Mouse (Mus musculus) CH12.LX (cell line): ENCODE results near the gene Ttc30a2.

ENCODE experiments used
- BHLHE40 ChIP-seq: IDR thresholded peaks from 2 replicates; pipeline ENCODE4 v1.6.1; 2011; ENCODE audit warnings: mild to moderate bottlenecking, low read depth, low read length, improper control_type of control experiment
- CTCF ChIP-seq, 2 experiments: IDR thresholded peaks in 1 of 2; conservative IDR thresholded peaks in 1 of 2; 2 replicates each; pipeline ENCODE4 v1.5.1; 2011 to 2012; ENCODE audit warnings: low read depth in 2 of 2, low read length in 2 of 2, improper control_type of control experiment in 1 of 2, inconsistent platforms in 1 of 2, mild to moderate bottlenecking in 1 of 2, moderate library complexity in 1 of 2
- ELF1 ChIP-seq: IDR thresholded peaks from 2 replicates; pipeline ENCODE4 v1.6.1; 2014; ENCODE audit warnings: low read depth, mild to moderate bottlenecking, inconsistent platforms, low read length, improper control_type of control experiment
- HCFC1 ChIP-seq: IDR thresholded peaks from 2 replicates; pipeline ENCODE4 v1.6.1; 2012; ENCODE audit warnings: low read depth, mild to moderate bottlenecking, inconsistent platforms, low read length, improper control_type of control experiment
- KAT2A ChIP-seq: IDR thresholded peaks from 2 replicates; pipeline ENCODE4 v1.6.1; 2012; ENCODE audit warnings: low read length, improper control_type of control experiment, inconsistent platforms; ENCODE audit not compliant: insufficient replicate concordance
- MAX ChIP-seq: IDR thresholded peaks from 2 replicates; pipeline ENCODE4 v1.6.1; 2011; ENCODE audit warnings: low read length, improper control_type of control experiment
- MYC ChIP-seq: IDR thresholded peaks from 2 replicates; pipeline ENCODE4 v1.6.1; 2011; ENCODE audit warnings: low read depth, mild to moderate bottlenecking, improper control_type of control experiment, low read length
- NRF1 ChIP-seq: IDR thresholded peaks from 2 replicates; pipeline ENCODE4 v1.6.1; 2014; ENCODE audit warnings: low read depth, mild to moderate bottlenecking, inconsistent platforms, low read length, improper control_type of control experiment, moderate library complexity
- POLR2A ChIP-seq: IDR thresholded peaks from 2 replicates; pipeline ENCODE4 v1.6.1; 2011; ENCODE audit warnings: low read depth, mild to moderate bottlenecking, improper control_type of control experiment, low read length
- POLR2AphosphoS2 ChIP-seq: IDR thresholded peaks from 2 replicates; pipeline ENCODE4 v1.6.1; 2011; ENCODE audit warnings: low read depth, low read length, improper control_type of control experiment
- SMC3 ChIP-seq: IDR thresholded peaks from 2 replicates; pipeline ENCODE4 v1.6.1; 2011; ENCODE audit warnings: low read depth, low read length, improper control_type of control experiment
- TBP ChIP-seq: conservative IDR thresholded peaks from 2 replicates; pipeline ENCODE4 v1.6.1; 2011; ENCODE audit warnings: low read depth, low read length, improper control_type of control experiment
- ZC3H11A ChIP-seq: IDR thresholded peaks from 2 replicates; pipeline ENCODE4 v1.6.1; 2012; ENCODE audit warnings: low read depth, mild to moderate bottlenecking, inconsistent platforms, low read length, improper control_type of control experiment

DNA sequence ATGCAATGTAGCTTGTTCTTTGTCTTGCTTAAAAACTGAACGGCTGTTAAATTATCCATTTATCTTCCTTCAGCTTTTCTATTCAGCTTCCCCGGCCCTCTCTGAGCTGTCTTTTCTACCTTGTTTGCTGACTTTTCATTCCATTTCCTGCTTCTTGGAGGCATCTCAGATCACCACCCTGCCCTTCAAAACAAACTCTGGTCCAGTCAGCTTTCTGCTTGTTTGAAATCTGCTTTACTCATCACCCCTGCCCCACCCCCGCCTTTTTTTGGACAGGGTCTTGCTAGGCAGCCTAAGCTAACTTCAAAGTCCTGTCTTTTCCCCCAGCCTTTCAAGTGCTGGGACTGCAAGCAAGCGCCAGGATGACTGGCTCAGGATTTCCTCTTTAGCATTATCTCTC lies 28.2 kb upstream of the Ttc30a2 start:
- TF ChIP-seq CTCF (conservative IDR thresholded peaks at IDR 0.05 in 1 of 2, IDR thresholded peaks at IDR 0.05 in 1 of 2; ENCODE audit: low read depth in 2 of 2, low read length in 2 of 2) (no peak), TBP (no peak), MAX (no peak), POLR2A (no peak), KAT2A (no peak), ELF1 (no peak), HCFC1 (no peak), BHLHE40 (no peak), NRF1 (no peak), ZC3H11A (no peak), SMC3 (no peak), MYC (no peak), POLR2AphosphoS2 (no peak)
